Mouse (Mus musculus) megakaryocyte, embryonic 14.5 days (primary cell): ENCODE measurements around the gene Pank1. TPM values are rescaled to one million over a fixed set of nuclear protein-coding genes. Genes with fewer than 3 reads are reported as not detected.

Source experiments
- H3K27me3 ChIP-seq: replicated peaks from 2 replicates; pipeline ENCODE3; 2012; ENCODE audit warnings: inconsistent platforms
- H3K36me3 ChIP-seq: replicated peaks from 2 replicates; pipeline ENCODE3; 2012; ENCODE audit warnings: low read length, inconsistent platforms, mixed read lengths
- H3K4me1 ChIP-seq: 2 replicates; pipeline ENCODE4 v1.6.1; 2012; ENCODE audit warnings: inconsistent platforms
- H3K4me3 ChIP-seq: replicated peaks from 2 replicates; pipeline ENCODE3; 2012; ENCODE audit warnings: moderate library complexity, mild to moderate bottlenecking, inconsistent platforms
- H3K9me3 ChIP-seq: 2 replicates; pipeline ENCODE4 v1.6.1; 2012; ENCODE audit warnings: inconsistent platforms
- FLI1 ChIP-seq: IDR thresholded peaks from 2 replicates; pipeline ENCODE4 v1.6.1; 2012; ENCODE audit warnings: low read length, inconsistent platforms, mixed read lengths
- GATA1 ChIP-seq: IDR thresholded peaks from 3 replicates; pipeline ENCODE4 v1.6.1; 2012; ENCODE audit warnings: mixed read lengths, low read length, inconsistent platforms, borderline replicate concordance
- polyA plus RNA-seq: library from polyadenylated mRNA; stranded (reverse); fragments of >175 nt; gene quantifications from 2 replicates; pipeline ENCODE4 v1.2.3, GENCODE M21; 2012; ENCODE audit warnings: low replicate concordance; ENCODE audit not compliant: insufficient read depth

Gene Pank1
- polyA plus RNA-seq, 1 experiment: 0.79 TPM

- no peaks in the 10 kb centered on the region for H3K36me3 ChIP-seq
- H3K4me1 ChIP-seq: peaks cover 48% of the 10 kb centered on the region
- H3K9me3 ChIP-seq: no peaks in the 10 kb centered on the region
- H3K27me3 ChIP-seq: no peaks in the 10 kb centered on the region
- H3K4me3 ChIP-seq: no peak overlapping the region
- TF ChIP-seq GATA1: no peak
Observed at GRCm38 (mm10) chr19:34881160-34881559, 1.9 kb upstream of the Pank1 start.

- no peaks in the 10 kb centered on the region for H3K27me3 ChIP-seq
- no peaks in the 10 kb centered on the region for H3K9me3 ChIP-seq
- H3K36me3 ChIP-seq: peaks cover under 1% of the 10 kb centered on the region
- peak overlapping the region; percentile 97 for H3K4me3 ChIP-seq
- TF ChIP-seq GATA1 (no peak), FLI1 (no peak)
- peaks cover 45% of the 10 kb centered on the region for H3K4me1 ChIP-seq
Observed at GRCm38 (mm10) chr19:34879624-34880023, 369 bp upstream of the Pank1 start.

- TF ChIP-seq GATA1 (no peak), FLI1 (no peak)
- H3K27me3 ChIP-seq: no peaks in the 10 kb centered on the region
Observed at GRCm38 (mm10) chr19:34877898-34878602, 1.2 kb downstream of the Pank1 start.

GRCm38 (mm10) chr19:34876676-34877075, 2.6 kb downstream of the Pank1 start:
- H3K36me3 ChIP-seq: peaks cover 4% of the 10 kb centered on the region
- no peak for TF ChIP-seq FLI1
- TF ChIP-seq GATA1: no peak
- no peaks in the 10 kb centered on the region for H3K27me3 ChIP-seq
- peak overlapping the region; percentile 46 for H3K4me3 ChIP-seq
- H3K9me3 ChIP-seq: no peaks in the 10 kb centered on the region
- H3K4me1 ChIP-seq: peaks cover 37% of the 10 kb centered on the region

More at GRCm38 (mm10) chr19:34877898-34878602, 1.2 kb downstream of the Pank1 start:
- Histone ChIP-seq H3K4me3 (peak overlapping the region; percentile 97), H3K9me3 (no peaks in the 10 kb centered on the region), H3K36me3 (peaks cover 4% of the 10 kb centered on the region), H3K4me1 (peaks cover 34% of the 10 kb centered on the region)

- peaks cover 2% of the 10 kb centered on the region for H3K36me3 ChIP-seq
- no peak overlapping the region for H3K4me3 ChIP-seq
- H3K9me3 ChIP-seq: no peaks in the 10 kb centered on the region
- H3K4me1 ChIP-seq: peaks cover 18% of the 10 kb centered on the region; the same call in 1 of the 2 replicates
- TF ChIP-seq FLI1 (no peak), GATA1 (no peak)
- no peaks in the 10 kb centered on the region for H3K27me3 ChIP-seq
Observed at GRCm38 (mm10) chr19:34869375-34869774, 9.9 kb downstream of the Pank1 start.

GRCm38 (mm10) chr19:34868093-34868741, 11.0 kb downstream of the Pank1 start:
- H3K36me3 ChIP-seq: no peaks in the 10 kb centered on the region
- TF ChIP-seq GATA1 (no peak), FLI1 (no peak)
- H3K4me1 ChIP-seq: peaks cover 21% of the 10 kb centered on the region; the same call in 1 of the 2 replicates
- H3K27me3 ChIP-seq: no peaks in the 10 kb centered on the region
- H3K9me3 ChIP-seq: no peaks in the 10 kb centered on the region
- H3K4me3 ChIP-seq: no peak overlapping the region

GRCm38 (mm10) chr19:34863737-34864136, 15.5 kb downstream of the Pank1 start:
- Histone ChIP-seq H3K4me1 (peaks cover 33% of the 10 kb centered on the region), H3K27me3 (no peaks in the 10 kb centered on the region), H3K4me3 (no peak overlapping the region), H3K36me3 (peaks cover 12% of the 10 kb centered on the region), H3K9me3 (no peaks in the 10 kb centered on the region)
- no peak for TF ChIP-seq FLI1
- TF ChIP-seq GATA1: no peak

- Histone ChIP-seq H3K27me3 (no peaks in the 10 kb centered on the region), H3K4me3 (no peak overlapping the region), H3K9me3 (no peaks in the 10 kb centered on the region), H3K36me3 (peaks cover 3% of the 10 kb centered on the region), H3K4me1 (peaks cover 74% of the 10 kb centered on the region)
- no peak for TF ChIP-seq FLI1
- no peak for TF ChIP-seq GATA1
Observed at GRCm38 (mm10) chr19:34856021-34856651, 23.1 kb downstream of the Pank1 start.

GRCm38 (mm10) chr19:34851161-34851560, 28.1 kb downstream of the Pank1 start:
- Histone ChIP-seq H3K27me3 (no peaks in the 10 kb centered on the region), H3K36me3 (peaks cover 11% of the 10 kb centered on the region), H3K4me3 (no peak overlapping the region), H3K9me3 (no peaks in the 10 kb centered on the region), H3K4me1 (peaks cover 62% of the 10 kb centered on the region)
- no peak for TF ChIP-seq FLI1
- TF ChIP-seq GATA1: no peak

- no peaks in the 10 kb centered on the region for H3K27me3 ChIP-seq
- no peak overlapping the region for H3K4me3 ChIP-seq
- no peaks in the 10 kb centered on the region for H3K9me3 ChIP-seq
- peaks cover 11% of the 10 kb centered on the region for H3K36me3 ChIP-seq
- peaks cover 66% of the 10 kb centered on the region for H3K4me1 ChIP-seq
- TF ChIP-seq GATA1 (no peak), FLI1 (no peak)
Observed at GRCm38 (mm10) chr19:34849426-34849825, 29.8 kb downstream of the Pank1 start.
